Mouse (Mus musculus) lung, adult 2 months (tissue): ENCODE data around the gene Alox5ap.

Source experiments
- CTCF ChIP-seq: fragments of 200-500 bp; IDR thresholded peaks from 2 replicates; pipeline ENCODE4 v1.5.1; 2011; ENCODE audit warnings: mild to moderate bottlenecking, low read length, control low read depth; ENCODE audit not compliant: insufficient read depth
- POLR2A ChIP-seq: fragments of 200-500 bp; IDR thresholded peaks from 2 replicates; pipeline ENCODE4 v1.6.1; 2011; ENCODE audit warnings: low read depth, mild to moderate bottlenecking, control low read depth, low read length, borderline replicate concordance; ENCODE audit errors: extremely low read depth

GRCm38 (mm10) chr5:149319874-149320323 is 55.3 kb downstream of the Alox5ap start:
- TF ChIP-seq CTCF (no peak), POLR2A (no peak)
